ENCODE assay signal across 14 mouse cellular contexts in the genomic region with DNA sequence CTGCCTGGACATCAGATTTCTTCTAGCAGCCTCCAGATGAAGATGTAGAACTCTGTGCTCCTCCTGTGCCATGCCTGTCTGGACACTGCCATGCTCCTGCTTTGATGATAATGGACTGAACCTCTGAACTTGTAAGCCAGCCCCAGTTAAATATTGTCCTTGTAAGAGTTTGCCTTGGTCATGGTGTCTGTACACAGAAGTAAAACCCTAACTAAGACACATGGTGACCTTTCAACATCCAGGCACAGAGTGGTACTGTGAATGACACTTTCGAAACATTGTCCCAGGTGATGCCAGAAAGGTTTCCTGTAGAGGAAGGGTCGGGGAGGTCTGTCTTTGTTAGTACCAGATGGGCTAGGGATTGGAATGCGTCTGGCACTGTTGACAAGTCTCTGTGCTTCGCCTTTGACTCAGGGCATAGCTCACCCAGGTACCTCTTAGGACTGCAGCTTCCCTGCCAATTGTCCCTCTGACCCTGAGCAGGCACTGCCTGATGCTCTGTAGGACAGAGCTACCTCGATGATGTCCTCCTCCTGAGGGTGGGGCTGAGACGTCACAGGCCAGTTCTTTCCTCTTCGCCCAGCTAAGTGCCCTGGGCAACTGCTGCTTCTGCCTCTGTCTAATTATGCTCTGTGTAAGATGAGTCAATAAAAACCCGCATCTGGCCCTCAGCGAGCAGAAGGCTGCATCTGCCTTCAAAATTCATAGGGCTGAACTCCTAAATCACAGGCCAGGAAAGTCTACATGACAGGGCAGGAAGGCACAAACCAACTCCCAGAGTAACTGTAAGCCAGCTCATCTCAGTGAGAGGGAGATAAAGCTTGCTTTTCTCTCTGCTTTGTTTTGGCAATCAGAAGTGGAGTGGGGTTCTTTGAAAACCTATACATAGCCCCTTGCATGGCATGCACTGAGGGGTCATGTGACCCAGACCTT.
A peak's percentile ranks its signal among the peaks of the same experiment; 100 is the strongest.
DNase-seq lines count a peak whose midpoint lies in the region; ATAC-seq and TF ChIP-seq lines count a peak whose summit lies in the region.
"Had no signal": no experiment of that assay in that cellular context is flagged by ENCODE, and none has a peak within 500 bp of the region (broad histone marks: within the 10 kb centered on the region; RNA-seq: fewer than 3 reads in every experiment).

No protein-coding gene starts in this region.

- no peak for TF ChIP-seq POLR2A in kidney, adult 2 months (IDR thresholded peaks at IDR 0.05; ENCODE audit: low read depth, low read length)

- no peak overlapping the region for H3K9ac ChIP-seq in kidney, embryonic 14.5 days (ENCODE audit: low read depth, low read length)
- no peak overlapping the region for H3K9ac ChIP-seq in embryonic facial prominence, embryonic 12.5 days
- H3K9ac ChIP-seq: forebrain, embryonic 12.5 days; hindbrain, embryonic 12.5 days had no signal

- DNase-seq in kidney, adult 2 months = peak; percentile 80
- DNase-seq in kidney, postnatal 36 days = peak; percentile 61 to 65
- DNase-seq in urinary bladder, postnatal 14 days (ENCODE audit: low spot score) = no peak
- no peak for DNase-seq in lung, postnatal 4 days
- DNase-seq: adrenal gland, adult 8-10 months; cerebellum, adult 2 months; right cerebral cortex, postnatal 4 days had no signal

- H3K27me3 ChIP-seq in kidney, adult 2 months (replicated peaks; ENCODE audit: control insufficient read depth, insufficient read depth, low read length) = no peaks in the 10 kb centered on the region
- H3K27me3 ChIP-seq in kidney, embryonic 14.5 days (ENCODE audit: control insufficient read depth, insufficient read depth, low read length) = no peaks in the 10 kb centered on the region
- no peaks in the 10 kb centered on the region for H3K27me3 ChIP-seq in embryonic facial prominence, embryonic 12.5 days
- H3K27me3 ChIP-seq: hindbrain, embryonic 12.5 days had no signal

- no peaks in the 10 kb centered on the region for H3K9me3 ChIP-seq in kidney, embryonic 14.5 days (ENCODE audit: control insufficient read depth, low read length)
- H3K9me3 ChIP-seq in embryonic facial prominence, embryonic 12.5 days = no peaks in the 10 kb centered on the region
- H3K9me3 ChIP-seq: forebrain, embryonic 12.5 days; hindbrain, embryonic 12.5 days had no signal

- ATAC-seq in kidney, embryonic 14.5 days (ENCODE audit: low FRiP score, low TSS enrichment) = no peak
- ATAC-seq in common myeloid progenitor, adult 5-6 weeks (replicated peaks; ENCODE audit: low read depth, poor library complexity, severe bottlenecking) = peak; percentile 72
- ATAC-seq in embryonic facial prominence, embryonic 12.5 days (ENCODE audit: insufficient number of reproducible peaks, insufficient read depth, low FRiP score, low TSS enrichment) = 0 out of 2 replicates have a peak, but pooled peaks have one; percentile 13

- H3K36me3 ChIP-seq in kidney, adult 2 months (ENCODE audit: control insufficient read depth, insufficient read depth, low read length) = no peaks in the 10 kb centered on the region
- H3K36me3 ChIP-seq in kidney, embryonic 14.5 days (ENCODE audit: control insufficient read depth, insufficient read depth, low read length) = no peaks in the 10 kb centered on the region
- no peaks in the 10 kb centered on the region for H3K36me3 ChIP-seq in embryonic facial prominence, embryonic 12.5 days
- H3K36me3 ChIP-seq: forebrain, embryonic 12.5 days; G1E; hindbrain, embryonic 12.5 days had no signal

- no peak overlapping the region for H3K27ac ChIP-seq in kidney, adult 2 months (ENCODE audit: insufficient read depth, low read depth, low read length)
- H3K27ac ChIP-seq in kidney, embryonic 14.5 days (ENCODE audit: low read depth, low read length) = no peak overlapping the region
- no peak overlapping the region for H3K27ac ChIP-seq in embryonic facial prominence, embryonic 12.5 days
- H3K27ac ChIP-seq: forebrain, embryonic 12.5 days; hindbrain, embryonic 12.5 days had no signal

- no peaks in the 10 kb centered on the region for H3K4me1 ChIP-seq in kidney, adult 2 months (ENCODE audit: control insufficient read depth, insufficient read depth, low read length)
- H3K4me1 ChIP-seq in kidney, embryonic 14.5 days (ENCODE audit: control insufficient read depth, insufficient read depth, low read length) = 0 out of 2 replicates have a peak, but pooled peaks cover 9% of the 10 kb centered on the region
- H3K4me1 ChIP-seq in embryonic facial prominence, embryonic 12.5 days = peaks cover 24% of the 10 kb centered on the region

- TF ChIP-seq CTCF in kidney, adult 2 months (conservative IDR thresholded peaks at IDR 0.05; ENCODE audit: insufficient read depth, insufficient read length, low read depth, low read length) = no peak

- no peak overlapping the region for H3K4me3 ChIP-seq in kidney, adult 2 months (ENCODE audit: insufficient read depth, low read depth, low read length)
- no peak overlapping the region for H3K4me3 ChIP-seq in kidney, embryonic 14.5 days (ENCODE audit: low read length)
- H3K4me3 ChIP-seq in embryonic facial prominence, embryonic 12.5 days = no peak overlapping the region
- H3K4me3 ChIP-seq: forebrain, embryonic 12.5 days; hindbrain, embryonic 12.5 days; myocyte had no signal

- H3K4me2 ChIP-seq in kidney, embryonic 14.5 days (replicated peaks; ENCODE audit: low read depth, low read length) = no peak overlapping the region
- H3K4me2 ChIP-seq in embryonic facial prominence, embryonic 12.5 days (replicated peaks) = no peak overlapping the region
- H3K4me2 ChIP-seq: forebrain, embryonic 12.5 days; hindbrain, embryonic 12.5 days had no signal

- WGBS in kidney, adult 2 months = 52% methylated on average over 9 of the region's 9 CpGs
- 49% methylated on average over 9 of the region's 9 CpGs for WGBS in kidney, embryonic 14.5 days
- 48% methylated on average over 9 of the region's 9 CpGs for WGBS in embryonic facial prominence, embryonic 12.5 days

Comparison
In these comparisons a context has a peak if more than half of its experiments do, and no peak if none do; other contexts are left out.
1. DNase-seq: peak in kidney, adult 2 months (single experiment) and kidney, postnatal 36 days (2 of 2); none in urinary bladder, postnatal 14 days (single experiment) and lung, postnatal 4 days (0 of 2).